Mouse (Mus musculus) forebrain, embryonic 14.5 days (tissue): ENCODE results near the gene Lrriq3. TPM values are rescaled to one million over a fixed set of nuclear protein-coding genes. Genes with fewer than 3 reads are reported as not detected.
A peak's percentile ranks its signal among the peaks of the same experiment; 100 is the strongest.

Source experiments
- ATAC-seq: fragments of 200-750 bp; cut with Nextera tagmentation; 2 replicates; pipeline ENCODE4 v1.8.0; 2017; ENCODE audit warnings: mild to moderate bottlenecking, moderate library complexity
- DNase-seq: peaks from one replicate; pipeline ENCODE4 v3.0.0-alpha.2; 2015; ENCODE audit warnings: low spot score
- H3K27ac ChIP-seq: fragments of 300-500 bp; sonication (generic); 2 replicates; pipeline ENCODE4 v1.5.1; 2014; ENCODE audit warnings: low read depth, mild to moderate bottlenecking, control low read depth, low read length, moderate library complexity
- H3K27me3 ChIP-seq: fragments of 300-500 bp; sonication (generic); replicated peaks from 2 replicates; pipeline ENCODE4 v1.6.1; 2014; ENCODE audit warnings: low read length, control low read depth, mixed read lengths; ENCODE audit not compliant: control insufficient read depth, insufficient read depth
- H3K36me3 ChIP-seq: fragments of 300-500 bp; sonication (generic); 2 replicates; pipeline ENCODE4 v1.6.1; 2014; ENCODE audit warnings: low read length, control low read depth; ENCODE audit not compliant: control insufficient read depth, insufficient read depth
- H3K4me1 ChIP-seq: fragments of 300-500 bp; sonication (generic); 2 replicates; pipeline ENCODE4 v1.6.1; 2014; ENCODE audit warnings: antibody characterized with exemption, low read length, control low read depth; ENCODE audit not compliant: control insufficient read depth, insufficient read depth
- H3K4me2 ChIP-seq: fragments of 300-500 bp; sonication (generic); 2 replicates; pipeline ENCODE4 v1.6.1; 2014; ENCODE audit warnings: mild to moderate bottlenecking, control low read depth, low read length
- H3K4me3 ChIP-seq: fragments of 300-500 bp; sonication (generic); 2 replicates; pipeline ENCODE4 v1.5.1; 2014; ENCODE audit warnings: low read depth, low read length, control low read depth
- H3K9ac ChIP-seq: fragments of 300-500 bp; sonication (generic); 2 replicates; pipeline ENCODE4 v1.6.1; 2014; ENCODE audit warnings: mild to moderate bottlenecking, low read length, control low read depth, moderate library complexity
- H3K9me3 ChIP-seq: fragments of 300-500 bp; sonication (generic); replicated peaks from 2 replicates; pipeline ENCODE4 v1.6.1; 2016; ENCODE audit warnings: low read length, control low read depth, mixed read lengths; ENCODE audit not compliant: control insufficient read depth
- WGBS: fragments of 180-500 bp; shearing (Covaris S2); extraction: QIAGEN DNeasy Blood & Tissue Kit; methylation state at CpG from one replicate; pipeline ENCODE4 v1.1.7; 2014; 5-methylcytosine and 5-hydroxymethylcytosine counted together
- polyA plus RNA-seq: library from polyadenylated mRNA; unstranded; fragments of >200 nt; fragmentation: Nextera tagmentation; extraction: Ambion mirVana; gene quantifications from 2 replicates; pipeline ENCODE4 v1.2.1, GENCODE M21; 2014

Lrriq3 gene
- polyA plus RNA-seq, 1 experiment from 2014 or later: 1.2 TPM

- Histone ChIP-seq H3K4me2 (no peak overlapping the region), H3K4me3 (no peak overlapping the region), H3K4me1 (no peaks in the 10 kb centered on the region), H3K27me3 (no peaks in the 10 kb centered on the region), H3K9me3 (no peaks in the 10 kb centered on the region), H3K36me3 (no peaks in the 10 kb centered on the region), H3K9ac (no peak overlapping the region), H3K27ac (no peak overlapping the region)
- no peak for ATAC-seq
- WGBS: 96% methylated on average over 2 of the region's 2 CpGs
- DNase-seq: no peak
Measured at GRCm38 (mm10) chr3:155186456-155186855, 93.2 kb downstream of the Lrriq3 start.

- 84% methylated on average over 2 of the region's 2 CpGs for WGBS
- ATAC-seq: no peak
- no peaks in the 10 kb centered on the region for H3K9me3 ChIP-seq
Measured at GRCm38 (mm10) chr3:155188857-155189256, 95.6 kb downstream of the Lrriq3 start.

GRCm38 (mm10) chr3:155234919-155235318 lies 141.7 kb downstream of the Lrriq3 start:
- 7% methylated on average over 1 of the region's 1 CpGs for WGBS
- Histone ChIP-seq H3K4me2 (no peak overlapping the region), H3K27me3 (no peaks in the 10 kb centered on the region), H3K4me3 (no peak overlapping the region), H3K36me3 (no peaks in the 10 kb centered on the region), H3K9ac (no peak overlapping the region), H3K27ac (no peak overlapping the region), H3K9me3 (no peaks in the 10 kb centered on the region), H3K4me1 (no peaks in the 10 kb centered on the region)
- peak; percentile 83 for DNase-seq
- ATAC-seq: peak; percentile 85

More at GRCm38 (mm10) chr3:155188857-155189256, 95.6 kb downstream of the Lrriq3 start:
- no peak overlapping the region for H3K4me2 ChIP-seq
- no peak overlapping the region for H3K27ac ChIP-seq
- H3K4me1 ChIP-seq: no peaks in the 10 kb centered on the region
- H3K27me3 ChIP-seq: no peaks in the 10 kb centered on the region
- DNase-seq: no peak
- H3K4me3 ChIP-seq: no peak overlapping the region
- H3K36me3 ChIP-seq: no peaks in the 10 kb centered on the region
- no peak overlapping the region for H3K9ac ChIP-seq

DNA sequence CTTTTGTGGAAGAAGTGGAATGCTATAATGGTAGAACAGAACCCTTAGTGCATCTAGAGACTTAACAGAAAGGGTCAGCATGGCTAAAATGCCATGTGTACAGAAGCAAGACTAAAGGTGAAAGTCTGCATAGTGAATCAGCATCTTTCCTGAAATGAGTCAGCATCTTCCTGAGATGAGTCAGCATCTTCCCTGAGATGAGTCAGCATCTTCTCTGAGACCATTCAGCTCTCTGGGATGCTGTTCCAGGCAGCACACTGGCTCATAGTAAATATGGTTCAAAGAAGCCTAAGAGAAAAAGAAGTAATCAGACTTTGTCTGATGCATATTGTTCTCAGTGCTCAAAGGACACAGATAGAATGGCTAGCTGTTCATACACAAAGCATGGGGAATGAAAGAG lies 142.3 kb downstream of the Lrriq3 start:
- Histone ChIP-seq H3K9me3 (no peaks in the 10 kb centered on the region), H3K36me3 (no peaks in the 10 kb centered on the region), H3K27me3 (no peaks in the 10 kb centered on the region), H3K9ac (no peak overlapping the region), H3K4me2 (no peak overlapping the region), H3K4me3 (no peak overlapping the region), H3K4me1 (no peaks in the 10 kb centered on the region), H3K27ac (no peak overlapping the region)
- DNase-seq: no peak
- ATAC-seq: no peak

Other genes starting within 250 kb of the Lrriq3 start
- 0.10 and 0.16 TPM in 2 replicates for gene Tnni3k, start 38.0 kb upstream of the Lrriq3 start, polyA plus RNA-seq
- gene Fpgt, start within 50 bp of the Lrriq3 start, polyA plus RNA-seq: 24.8 and 26.9 TPM in 2 replicates